Mouse (Mus musculus) liver, postnatal 0 days (tissue): ENCODE data around the gene Scg3.

Source experiments
- CTCF ChIP-seq: sonication (generic); IDR thresholded peaks from 2 replicates; pipeline ENCODE4 v1.5.1; 2016; ENCODE audit warnings: antibody characterized with exemption, low read depth
- EP300 ChIP-seq: IDR thresholded peaks from 2 replicates; pipeline ENCODE4 v1.6.1; 2016; ENCODE audit warnings: antibody characterized with exemption, low read depth, mild to moderate bottlenecking

DNA sequence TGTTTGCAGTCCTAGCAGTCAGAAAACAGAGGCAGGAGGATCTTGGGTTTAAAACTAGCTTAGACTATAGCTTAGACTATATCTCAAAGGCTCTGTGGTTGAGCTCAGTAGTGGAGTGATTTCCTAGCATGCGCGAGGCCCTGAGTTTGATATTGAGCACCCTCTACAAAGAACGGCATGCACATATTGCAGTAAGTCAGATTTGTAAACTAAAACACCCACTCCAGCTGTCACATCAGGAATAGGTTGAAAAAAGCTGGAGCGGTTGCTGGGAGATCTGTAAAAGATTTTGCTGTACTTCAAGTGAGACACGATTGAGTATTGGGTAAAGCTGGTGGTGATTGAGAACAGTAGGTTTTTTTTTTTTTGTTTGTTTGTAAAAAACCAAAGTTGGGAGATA is 3.2 kb downstream of the Scg3 start:
- TF ChIP-seq EP300 (no peak), CTCF (no peak)
